Mouse (Mus musculus) kidney, postnatal 0 days (tissue): Measurements from ENCODE around the gene Sult6b1. TPM values are rescaled to one million over a fixed set of nuclear protein-coding genes. Genes with fewer than 3 reads are reported as not detected.

ENCODE experiments used
- ATAC-seq: fragments of 200-750 bp; cut with Nextera tagmentation; replicated peaks from 2 replicates; pipeline ENCODE4 v1.8.0; 2017; ENCODE audit warnings: low read depth, moderate number of reproducible peaks, moderate TSS enrichment, moderate library complexity; ENCODE audit not compliant: low FRiP score
- DNase-seq: peaks from one replicate; pipeline ENCODE4 v3.0.0-alpha.2; 2016; ENCODE audit warnings: low spot score
- H3K27ac ChIP-seq: fragments of 300-500 bp; sonication (generic); 2 replicates; pipeline ENCODE4 v1.5.1; 2014; ENCODE audit warnings: mild to moderate bottlenecking
- H3K27me3 ChIP-seq: fragments of 300-500 bp; sonication (generic); 2 replicates; pipeline ENCODE4 v1.6.1; 2014; ENCODE audit warnings: low read length, mixed read lengths; ENCODE audit not compliant: insufficient read depth
- H3K36me3 ChIP-seq: fragments of 300-500 bp; sonication (generic); 2 replicates; pipeline ENCODE4 v1.6.1; 2014; ENCODE audit warnings: low read length, mixed read lengths; ENCODE audit not compliant: insufficient read depth
- H3K4me1 ChIP-seq: fragments of 300-500 bp; sonication (generic); replicated peaks from 2 replicates; pipeline ENCODE4 v1.6.1; 2014; ENCODE audit warnings: antibody characterized with exemption, low read length, mixed read lengths; ENCODE audit not compliant: insufficient read depth
- H3K4me2 ChIP-seq: fragments of 300-500 bp; sonication (generic); 2 replicates; pipeline ENCODE4 v1.6.1; 2014; ENCODE audit warnings: mild to moderate bottlenecking, low read length, moderate library complexity, mixed read lengths
- H3K4me3 ChIP-seq: fragments of 300-500 bp; sonication (generic); replicated peaks from 2 replicates; pipeline ENCODE4 v1.5.1; 2014; ENCODE audit warnings: low read depth, low read length
- H3K9ac ChIP-seq: fragments of 300-500 bp; sonication (generic); 2 replicates; pipeline ENCODE4 v1.6.1; 2014; ENCODE audit warnings: low read depth, low read length
- H3K9me3 ChIP-seq: fragments of 300-500 bp; sonication (generic); replicated peaks from 2 replicates; pipeline ENCODE4 v1.6.1; 2016; ENCODE audit warnings: low read length, inconsistent platforms, mixed read lengths
- CTCF ChIP-seq: IDR thresholded peaks from 2 replicates; pipeline ENCODE4 v1.5.1; 2016; ENCODE audit warnings: antibody characterized with exemption, low read depth, mild to moderate bottlenecking, moderate library complexity
- WGBS: fragments of 180-500 bp; shearing (Covaris S2); extraction: QIAGEN DNeasy Blood & Tissue Kit; methylation state at CpG from one replicate; pipeline ENCODE4 v1.1.7; 2014; 5-methylcytosine and 5-hydroxymethylcytosine counted together
- polyA plus RNA-seq: library from polyadenylated mRNA; unstranded; fragments of >200 nt; fragmentation: Nextera tagmentation; extraction: Ambion mirVana; gene quantifications from 2 replicates; pipeline ENCODE4 v1.2.1, GENCODE M21; 2015

Sult6b1 gene
- polyA plus RNA-seq, result 0.17 and 0.25 TPM in 2 replicates

DNA sequence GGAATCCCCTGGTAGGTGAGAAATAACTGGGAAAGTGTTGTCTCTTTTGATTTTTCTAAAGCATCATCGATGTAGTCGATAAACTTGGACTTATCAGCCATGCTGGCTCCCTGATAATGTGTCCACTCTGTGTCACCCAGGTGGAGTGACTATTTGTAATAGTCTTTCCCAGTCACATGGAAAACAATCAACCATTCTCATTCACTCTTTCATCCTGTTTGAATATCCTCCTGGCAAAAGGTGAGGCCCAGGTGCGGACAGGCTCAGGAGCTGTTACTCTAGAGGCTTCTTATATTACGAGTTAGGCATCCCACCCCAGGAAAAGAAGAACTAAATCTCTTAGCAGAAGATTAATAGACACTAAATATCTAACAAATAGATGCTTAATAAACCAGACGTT lies at the start of gene Sult6b1:
TSS of gene Sult6b1 (minus strand) at position 101 of the 400 bp plus-strand sequence.
- Histone ChIP-seq H3K27me3 (no peaks in the 10 kb centered on the region), H3K4me1 (no peaks in the 10 kb centered on the region), H3K27ac (no peak within 1 kb of the TSS), H3K9me3 (no peaks in the 10 kb centered on the region), H3K36me3 (no peaks in the 10 kb centered on the region), H3K9ac (no peak within 1 kb of the TSS), H3K4me3 (no peak within 1 kb of the TSS), H3K4me2 (no peak within 1 kb of the TSS)
- ATAC-seq (no peak), DNase-seq (no peak)
- no peak for TF ChIP-seq CTCF
- WGBS, result 71% methylated on average over 5 of the region's 5 CpGs

DNA sequence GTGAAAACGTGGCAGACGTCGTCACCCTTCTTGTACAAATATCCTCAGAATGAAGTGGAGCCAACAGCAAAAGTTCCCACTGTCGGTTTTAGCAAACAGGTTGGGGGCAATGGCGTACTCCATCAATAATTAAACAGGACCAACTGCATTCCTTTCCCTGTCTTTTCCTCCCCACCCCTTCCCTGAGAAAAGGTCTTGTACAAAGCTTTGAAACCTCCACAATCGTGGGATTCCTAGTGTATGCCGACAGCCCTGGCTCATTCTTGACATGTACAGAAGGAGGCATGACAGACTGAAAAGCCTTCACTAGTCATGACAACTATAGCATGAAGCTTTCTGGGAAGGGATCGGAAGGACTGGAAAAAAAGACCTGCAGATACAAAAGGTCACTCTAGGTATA lies 46.4 kb upstream of the Sult6b1 start:
- H3K4me1 ChIP-seq, result no peaks in the 10 kb centered on the region
- no peak for ATAC-seq
- no peak for TF ChIP-seq CTCF
- H3K36me3 ChIP-seq, result peaks cover 43% of the 10 kb centered on the region
- no peak overlapping the region for H3K9ac ChIP-seq
- no peaks in the 10 kb centered on the region for H3K9me3 ChIP-seq
- no peak overlapping the region for H3K27ac ChIP-seq
- 78% methylated on average over 8 of the region's 8 CpGs for WGBS
- no peaks in the 10 kb centered on the region for H3K27me3 ChIP-seq
- no peak for DNase-seq
- no peak overlapping the region for H3K4me2 ChIP-seq
- H3K4me3 ChIP-seq, result no peak overlapping the region

DNA sequence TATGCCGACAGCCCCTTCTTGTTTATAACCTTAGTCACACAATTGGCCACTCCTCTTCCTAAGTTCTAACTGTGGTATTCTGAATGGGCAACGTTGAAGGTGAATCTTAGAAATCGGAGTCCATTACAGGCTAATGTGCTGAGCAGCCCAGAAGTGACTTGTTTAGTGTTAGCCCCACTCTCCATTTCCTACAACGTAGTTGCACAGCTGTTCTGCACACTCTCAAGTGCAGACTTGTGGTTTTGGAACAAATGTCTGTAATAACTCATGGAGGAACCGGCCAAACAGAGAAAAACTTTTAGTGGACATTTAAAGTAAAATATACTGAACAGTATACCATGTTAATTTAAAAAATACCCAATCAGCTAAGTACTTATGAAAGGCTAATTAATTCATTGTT lies 45.3 kb upstream of the Sult6b1 start:
- H3K27me3 ChIP-seq, result no peaks in the 10 kb centered on the region
- H3K9ac ChIP-seq, result no peak overlapping the region
- no peak for TF ChIP-seq CTCF
- H3K27ac ChIP-seq, result no peak overlapping the region
- WGBS, result 86% methylated on average over 5 of the region's 5 CpGs
- no peaks in the 10 kb centered on the region for H3K4me1 ChIP-seq
- no peak overlapping the region for H3K4me3 ChIP-seq
- peaks cover 37% of the 10 kb centered on the region for H3K36me3 ChIP-seq
- no peaks in the 10 kb centered on the region for H3K9me3 ChIP-seq
- ATAC-seq, result no peak
- no peak for DNase-seq
- H3K4me2 ChIP-seq, result no peak overlapping the region

DNA sequence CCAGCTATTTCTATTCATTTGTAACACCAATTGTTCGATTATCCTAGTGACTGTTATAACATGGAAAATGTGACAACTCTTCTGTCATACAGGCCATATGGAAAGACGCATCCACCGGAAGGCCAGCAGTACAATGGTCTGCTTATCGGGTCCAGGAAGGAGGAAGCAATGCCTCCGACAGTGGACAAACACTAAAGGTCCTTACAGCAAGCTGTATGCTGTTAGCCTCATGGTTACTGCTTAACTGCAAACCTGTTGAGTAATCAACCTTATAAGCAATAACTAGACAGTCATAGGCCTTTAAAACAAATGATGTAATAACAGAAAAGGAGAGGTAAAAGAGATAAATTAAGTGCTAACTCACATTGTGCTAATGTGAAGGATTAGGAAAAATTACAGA lies 44.4 kb upstream of the Sult6b1 start:
- WGBS, result 96% methylated on average over 5 of the region's 5 CpGs
- Histone ChIP-seq H3K36me3 (peaks cover 38% of the 10 kb centered on the region), H3K9me3 (no peaks in the 10 kb centered on the region), H3K4me1 (no peaks in the 10 kb centered on the region), H3K27me3 (no peaks in the 10 kb centered on the region), H3K27ac (no peak overlapping the region), H3K4me3 (no peak overlapping the region), H3K9ac (no peak overlapping the region), H3K4me2 (no peak overlapping the region)
- no peak for TF ChIP-seq CTCF
- no peak for DNase-seq
- no peak for ATAC-seq

DNA sequence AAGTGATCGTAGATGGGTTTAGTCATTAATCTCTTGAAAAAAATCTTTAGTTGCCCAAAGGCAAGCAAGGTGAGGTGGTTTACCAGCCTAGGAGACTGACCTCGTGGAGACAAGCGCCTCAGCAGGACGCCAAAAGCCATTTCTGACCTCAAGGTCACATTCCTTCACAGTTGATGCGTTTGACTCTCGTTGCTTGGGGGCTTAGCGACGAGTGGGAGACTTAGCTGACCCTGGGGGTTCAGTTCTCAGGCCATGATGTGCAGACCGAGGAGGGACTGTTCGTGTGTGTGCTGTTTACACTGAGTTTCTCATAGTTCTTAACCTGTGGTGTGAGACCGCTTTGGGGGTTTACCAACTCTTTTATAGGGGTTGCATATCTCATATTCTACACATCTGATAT lies 35.8 kb upstream of the Sult6b1 start:
- Histone ChIP-seq H3K9me3 (no peaks in the 10 kb centered on the region), H3K9ac (no peak overlapping the region), H3K4me3 (no peak overlapping the region), H3K27ac (no peak overlapping the region), H3K4me2 (no peak overlapping the region), H3K27me3 (no peaks in the 10 kb centered on the region), H3K36me3 (peaks cover 9% of the 10 kb centered on the region; the same call in 1 of the 2 replicates), H3K4me1 (0 out of 2 replicates have a peak, but pooled peaks cover under 1% of the 10 kb centered on the region)
- WGBS, result 32% methylated on average over 11 of the region's 11 CpGs
- ATAC-seq (no peak), DNase-seq (no peak)
- TF ChIP-seq CTCF, result no peak

DNA sequence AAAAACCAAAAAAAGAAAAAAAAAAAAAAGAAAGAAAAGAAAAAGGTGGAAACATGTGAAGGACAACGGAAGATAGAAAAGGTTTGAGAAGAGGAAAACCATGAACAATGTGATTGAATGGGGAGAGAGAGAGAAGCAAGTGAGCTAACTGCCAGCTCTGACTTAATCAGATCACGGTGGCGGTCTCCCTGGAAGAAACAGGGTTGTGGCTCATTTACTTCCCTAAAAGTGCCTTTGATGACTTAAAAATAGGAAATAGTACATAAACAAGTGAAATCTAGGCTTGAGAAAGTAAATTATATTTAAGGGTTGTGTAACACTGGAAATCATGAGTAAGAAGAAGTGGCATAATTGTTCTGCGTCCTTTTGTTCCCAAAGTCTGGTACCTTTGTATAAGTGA lies 32.1 kb upstream of the Sult6b1 start:
- Histone ChIP-seq H3K9ac (no peak overlapping the region), H3K4me3 (no peak overlapping the region), H3K27me3 (no peaks in the 10 kb centered on the region), H3K4me1 (0 out of 2 replicates have a peak, but pooled peaks cover 7% of the 10 kb centered on the region), H3K27ac (no peak overlapping the region), H3K4me2 (no peak overlapping the region), H3K9me3 (no peaks in the 10 kb centered on the region), H3K36me3 (peaks cover 17% of the 10 kb centered on the region; the same call in 1 of the 2 replicates)
- ATAC-seq, result no peak
- DNase-seq, result no peak
- 91% methylated on average over 4 of the region's 4 CpGs for WGBS
- TF ChIP-seq CTCF, result no peak
